Mouse (Mus musculus): ENCODE measurements around the gene Itk.

- TF ChIP-seq CTCF (IDR thresholded peaks at IDR 0.05; ENCODE audit: borderline replicate concordance, insufficient read depth, low read depth, low read length) (no peak), POLR2A (IDR thresholded peaks at IDR 0.05; ENCODE audit: borderline replicate concordance, insufficient read depth, low read length) (no peak)
Observed at GRCm38 (mm10) chr11:46392890-46393289, 3.6 kb upstream of the Itk start.

Measured in cerebellum, adult 2 months (tissue).